Mouse (Mus musculus): ENCODE data around the gene Zrsr1. TPM values are rescaled to one million over a fixed set of nuclear protein-coding genes. Genes with fewer than 3 reads are reported as not detected.

The Zrsr1 gene
- polyA plus RNA-seq, 1 experiment from 2014 or later: 4.8 TPM

DNA sequence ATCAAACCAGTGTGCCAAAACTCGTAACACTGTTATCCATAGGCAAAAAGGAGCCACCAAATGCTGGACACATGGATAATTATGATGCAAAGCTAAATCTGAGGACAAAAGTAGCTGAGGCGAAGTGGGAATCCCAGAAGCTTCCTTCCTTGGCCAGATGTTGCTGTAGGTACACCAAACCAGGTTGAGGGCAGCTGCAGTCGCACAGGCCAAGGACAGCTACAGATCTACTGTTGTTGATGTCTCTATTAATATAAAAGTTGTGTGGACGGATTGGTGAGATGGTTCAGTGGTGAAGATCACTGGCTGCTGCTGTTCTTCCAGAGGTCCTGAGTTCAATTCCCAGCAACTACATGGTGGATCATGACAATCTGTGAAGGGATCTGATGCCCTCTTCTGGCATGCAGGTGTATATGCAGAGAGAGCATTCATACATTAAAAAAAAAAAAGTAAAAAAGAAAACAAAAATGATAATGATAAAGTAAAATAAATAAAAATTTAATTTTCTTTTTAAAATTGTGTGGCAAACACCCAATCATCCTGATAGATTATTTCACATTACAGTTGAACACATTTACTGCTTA is 13.9 kb upstream of the Zrsr1 start:
- WGBS: 90% methylated on average over 4 of the region's 4 CpGs
- H3K4me3 ChIP-seq (ENCODE audit: low read depth, low read length): no peak overlapping the region
- no peak for ATAC-seq (replicated peaks; ENCODE audit: insufficient number of reproducible peaks, low FRiP score, low TSS enrichment, low read depth)
- H3K9me3 ChIP-seq (replicated peaks; ENCODE audit: control insufficient read depth, low read length): no peaks in the 10 kb centered on the region
- no peak overlapping the region for H3K27ac ChIP-seq (replicated peaks; ENCODE audit: low read depth, low read length)
- no peak overlapping the region for H3K9ac ChIP-seq (replicated peaks; ENCODE audit: low read length)
- no peaks in the 10 kb centered on the region for H3K4me1 ChIP-seq (ENCODE audit: control insufficient read depth, insufficient read depth, low read length)
- no peaks in the 10 kb centered on the region for H3K27me3 ChIP-seq (ENCODE audit: control insufficient read depth, insufficient read depth, low read length)
- H3K4me2 ChIP-seq (ENCODE audit: low read depth, low read length): no peak overlapping the region
- no peaks in the 10 kb centered on the region for H3K36me3 ChIP-seq (replicated peaks; ENCODE audit: control insufficient read depth, insufficient read depth, low read depth, low read length)
- DNase-seq (ENCODE audit: low spot score): no peak

DNA sequence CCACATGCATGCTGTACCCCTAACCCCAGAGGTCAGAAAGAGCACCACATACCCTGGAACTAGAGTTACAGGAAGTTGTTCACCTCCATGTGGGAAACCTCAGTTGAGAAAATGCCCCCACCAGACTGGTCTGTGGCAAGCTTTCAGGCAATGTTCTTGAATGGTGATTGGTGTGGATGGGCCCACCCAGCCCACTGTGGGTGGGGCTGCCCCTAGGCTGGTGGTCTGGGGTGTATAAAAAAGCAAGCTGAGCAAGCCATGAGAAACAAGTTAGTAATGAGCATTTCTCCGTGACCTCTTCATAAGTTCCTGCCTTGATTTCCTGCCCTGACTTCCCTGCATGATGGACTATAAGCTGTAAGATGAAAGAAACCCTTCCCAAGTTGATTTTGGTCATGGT is 9.7 kb upstream of the Zrsr1 start:
- H3K27ac ChIP-seq (replicated peaks; ENCODE audit: low read depth, low read length): no peak overlapping the region
- no peaks in the 10 kb centered on the region for H3K27me3 ChIP-seq (ENCODE audit: control insufficient read depth, insufficient read depth, low read length)
- no peak overlapping the region for H3K9ac ChIP-seq (replicated peaks; ENCODE audit: low read length)
- H3K36me3 ChIP-seq (replicated peaks; ENCODE audit: control insufficient read depth, insufficient read depth, low read depth, low read length): no peaks in the 10 kb centered on the region
- no peaks in the 10 kb centered on the region for H3K4me1 ChIP-seq (ENCODE audit: control insufficient read depth, insufficient read depth, low read length)
- 86% methylated on average over 1 of the region's 1 CpGs for WGBS
- no peak for DNase-seq (ENCODE audit: low spot score)
- no peak overlapping the region for H3K4me2 ChIP-seq (ENCODE audit: low read depth, low read length)
- H3K4me3 ChIP-seq (ENCODE audit: low read depth, low read length): no peak overlapping the region
- no peaks in the 10 kb centered on the region for H3K9me3 ChIP-seq (replicated peaks; ENCODE audit: control insufficient read depth, low read length)
- ATAC-seq (replicated peaks; ENCODE audit: insufficient number of reproducible peaks, low FRiP score, low TSS enrichment, low read depth): no peak

GRCm38 (mm10) chr11:22964401-22964800 is 7.4 kb upstream of the Zrsr1 start:
- WGBS: 78% methylated on average over 4 of the region's 4 CpGs

DNA sequence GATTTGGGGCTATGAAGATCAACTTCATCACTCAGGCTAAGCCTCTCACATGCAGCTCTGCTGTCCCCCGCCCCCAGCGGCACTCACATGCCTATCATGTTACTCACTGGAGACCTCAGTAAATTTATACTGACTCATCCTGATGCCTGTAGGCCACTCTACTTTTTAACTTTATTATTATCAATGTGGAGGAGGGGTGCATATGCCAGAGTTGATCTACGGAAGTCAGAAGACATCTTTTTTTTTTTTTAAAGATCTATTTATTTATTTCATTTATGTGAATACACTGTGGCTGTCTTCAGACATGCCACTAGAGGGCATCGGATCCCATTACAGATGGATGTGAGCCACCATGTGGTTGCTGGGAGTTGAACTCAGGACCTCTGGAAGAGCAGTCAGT is 6.3 kb upstream of the Zrsr1 start:
- H3K9ac ChIP-seq (replicated peaks; ENCODE audit: low read length): no peak overlapping the region
- no peaks in the 10 kb centered on the region for H3K9me3 ChIP-seq (replicated peaks; ENCODE audit: control insufficient read depth, low read length)
- no peak overlapping the region for H3K27ac ChIP-seq (replicated peaks; ENCODE audit: low read depth, low read length)
- no peak for ATAC-seq (replicated peaks; ENCODE audit: insufficient number of reproducible peaks, low FRiP score, low TSS enrichment, low read depth)
- no peak for DNase-seq (ENCODE audit: low spot score)
- H3K4me2 ChIP-seq (ENCODE audit: low read depth, low read length): no peak overlapping the region
- no peaks in the 10 kb centered on the region for H3K4me1 ChIP-seq (ENCODE audit: control insufficient read depth, insufficient read depth, low read length)
- 76% methylated on average over 4 of the region's 4 CpGs for WGBS
- no peaks in the 10 kb centered on the region for H3K27me3 ChIP-seq (ENCODE audit: control insufficient read depth, insufficient read depth, low read length)
- no peak overlapping the region for H3K4me3 ChIP-seq (ENCODE audit: low read depth, low read length)
- H3K36me3 ChIP-seq (replicated peaks; ENCODE audit: control insufficient read depth, insufficient read depth, low read depth, low read length): no peaks in the 10 kb centered on the region

More at GRCm38 (mm10) chr11:22964401-22964800, 7.4 kb upstream of the Zrsr1 start:
- Histone ChIP-seq H3K27ac (replicated peaks; ENCODE audit: low read depth, low read length) (no peak overlapping the region), H3K4me3 (ENCODE audit: low read depth, low read length) (no peak overlapping the region), H3K36me3 (replicated peaks; ENCODE audit: control insufficient read depth, insufficient read depth, low read depth, low read length) (no peaks in the 10 kb centered on the region), H3K4me1 (ENCODE audit: control insufficient read depth, insufficient read depth, low read length) (no peaks in the 10 kb centered on the region), H3K9ac (replicated peaks; ENCODE audit: low read length) (no peak overlapping the region), H3K4me2 (ENCODE audit: low read depth, low read length) (no peak overlapping the region), H3K27me3 (ENCODE audit: control insufficient read depth, insufficient read depth, low read length) (no peaks in the 10 kb centered on the region), H3K9me3 (replicated peaks; ENCODE audit: control insufficient read depth, low read length) (no peaks in the 10 kb centered on the region)
- DNase-seq (ENCODE audit: low spot score) (no peak), ATAC-seq (replicated peaks; ENCODE audit: insufficient number of reproducible peaks, low FRiP score, low TSS enrichment, low read depth) (no peak)

- Histone ChIP-seq H3K9me3 (replicated peaks; ENCODE audit: control insufficient read depth, low read length) (peaks cover 2% of the 10 kb centered on the region; the same call in 1 of the 2 replicates), H3K4me1 (ENCODE audit: control insufficient read depth, insufficient read depth, low read length) (no peaks in the 10 kb centered on the region), H3K4me3 (ENCODE audit: low read depth, low read length) (no peak overlapping the region), H3K4me2 (ENCODE audit: low read depth, low read length) (no peak overlapping the region), H3K9ac (replicated peaks; ENCODE audit: low read length) (no peak overlapping the region), H3K36me3 (replicated peaks; ENCODE audit: control insufficient read depth, insufficient read depth, low read depth, low read length) (no peaks in the 10 kb centered on the region; the same call in 1 of the 2 replicates), H3K27ac (replicated peaks; ENCODE audit: low read depth, low read length) (no peak overlapping the region), H3K27me3 (ENCODE audit: control insufficient read depth, insufficient read depth, low read length) (no peaks in the 10 kb centered on the region)
- 64% methylated on average over 6 of the region's 6 CpGs for WGBS
- ATAC-seq (replicated peaks; ENCODE audit: insufficient number of reproducible peaks, low FRiP score, low TSS enrichment, low read depth) (no peak), DNase-seq (ENCODE audit: low spot score) (peak; percentile 52)
These were observed 2.3 kb upstream of the Zrsr1 start for GRCm38 (mm10) chr11:22969486-22969885.

- Histone ChIP-seq H3K27ac (replicated peaks; ENCODE audit: low read depth, low read length) (no peak overlapping the region), H3K9me3 (replicated peaks; ENCODE audit: control insufficient read depth, low read length) (peaks cover 2% of the 10 kb centered on the region; the same call in 1 of the 2 replicates), H3K4me1 (ENCODE audit: control insufficient read depth, insufficient read depth, low read length) (no peaks in the 10 kb centered on the region), H3K36me3 (replicated peaks; ENCODE audit: control insufficient read depth, insufficient read depth, low read depth, low read length) (no peaks in the 10 kb centered on the region; the same call in 1 of the 2 replicates), H3K27me3 (ENCODE audit: control insufficient read depth, insufficient read depth, low read length) (no peaks in the 10 kb centered on the region), H3K9ac (replicated peaks; ENCODE audit: low read length) (no peak overlapping the region), H3K4me2 (ENCODE audit: low read depth, low read length) (no peak overlapping the region), H3K4me3 (ENCODE audit: low read depth, low read length) (no peak overlapping the region)
- DNase-seq (ENCODE audit: low spot score) (no peak), ATAC-seq (replicated peaks; ENCODE audit: insufficient number of reproducible peaks, low FRiP score, low TSS enrichment, low read depth) (no peak)
- 96% methylated on average over 1 of the region's 1 CpGs for WGBS
These were observed 1.3 kb upstream of the Zrsr1 start for GRCm38 (mm10) chr11:22970546-22970945.

- H3K4me3 ChIP-seq (ENCODE audit: low read depth, low read length): peak overlapping the region; percentile 55
- H3K27me3 ChIP-seq (ENCODE audit: control insufficient read depth, insufficient read depth, low read length): no peaks in the 10 kb centered on the region
- H3K36me3 ChIP-seq (replicated peaks; ENCODE audit: control insufficient read depth, insufficient read depth, low read depth, low read length): no peaks in the 10 kb centered on the region; the same call in 1 of the 2 replicates
- peak overlapping the region; percentile 66 for H3K9ac ChIP-seq (replicated peaks; ENCODE audit: low read length)
- peaks cover 2% of the 10 kb centered on the region; the same call in 1 of the 2 replicates for H3K9me3 ChIP-seq (replicated peaks; ENCODE audit: control insufficient read depth, low read length)
- peak overlapping the region; percentile 69 for H3K4me2 ChIP-seq (ENCODE audit: low read depth, low read length)
- no peak overlapping the region for H3K27ac ChIP-seq (replicated peaks; ENCODE audit: low read depth, low read length)
- WGBS: 49% methylated on average over 44 of the region's 46 CpGs
- no peaks in the 10 kb centered on the region for H3K4me1 ChIP-seq (ENCODE audit: control insufficient read depth, insufficient read depth, low read length)
- DNase-seq (ENCODE audit: low spot score) (peak; percentile 73), ATAC-seq (replicated peaks; ENCODE audit: insufficient number of reproducible peaks, low FRiP score, low TSS enrichment, low read depth) (peak; percentile 66)
These were observed 1.1 kb downstream of the Zrsr1 start for GRCm38 (mm10) chr11:22972746-22973526.

DNA sequence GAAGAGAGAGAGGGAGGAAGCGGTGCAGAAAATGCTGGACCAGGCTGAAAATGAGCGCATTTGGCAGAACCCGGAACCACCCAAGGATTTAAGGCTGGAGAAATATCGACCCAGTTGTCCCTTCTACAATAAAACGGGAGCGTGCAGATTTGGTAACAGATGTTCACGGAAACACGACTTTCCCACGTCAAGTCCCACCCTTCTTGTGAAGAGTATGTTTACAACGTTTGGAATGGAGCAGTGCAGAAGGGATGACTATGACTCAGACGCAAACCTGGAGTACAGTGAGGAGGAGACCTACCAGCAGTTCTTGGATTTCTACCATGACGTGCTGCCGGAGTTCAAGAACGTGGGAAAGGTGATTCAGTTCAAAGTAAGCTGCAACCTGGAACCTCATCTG is 1.8 kb downstream of the Zrsr1 start:
- Histone ChIP-seq H3K4me3 (ENCODE audit: low read depth, low read length) (peak overlapping the region; percentile 55), H3K27ac (replicated peaks; ENCODE audit: low read depth, low read length) (no peak overlapping the region), H3K9me3 (replicated peaks; ENCODE audit: control insufficient read depth, low read length) (peaks cover 2% of the 10 kb centered on the region; the same call in 1 of the 2 replicates), H3K9ac (replicated peaks; ENCODE audit: low read length) (peak overlapping the region; percentile 66), H3K36me3 (replicated peaks; ENCODE audit: control insufficient read depth, insufficient read depth, low read depth, low read length) (no peaks in the 10 kb centered on the region; the same call in 1 of the 2 replicates), H3K27me3 (ENCODE audit: control insufficient read depth, insufficient read depth, low read length) (no peaks in the 10 kb centered on the region), H3K4me1 (ENCODE audit: control insufficient read depth, insufficient read depth, low read length) (no peaks in the 10 kb centered on the region), H3K4me2 (ENCODE audit: low read depth, low read length) (peak overlapping the region; percentile 53)
- ATAC-seq (replicated peaks; ENCODE audit: insufficient number of reproducible peaks, low FRiP score, low TSS enrichment, low read depth): no peak
- no peak for DNase-seq (ENCODE audit: low spot score)
- 48% methylated on average over 14 of the region's 14 CpGs for WGBS
